Mouse (Mus musculus) E14TG2a.4 (cell line): ENCODE measurements at regions not wholly inside any gene's neighbourhood (a gene's known extent, or its start where the extent isn't known, plus 50 kb on each side); places are given as distances from the start of the nearest gene placed in this dataset.

Experiments used
- CTCF ChIP-seq: conservative IDR thresholded peaks from 2 replicates; pipeline ENCODE4 v1.5.1; 2014; ENCODE audit warnings: low read length
- NANOG ChIP-seq: IDR thresholded peaks from 2 replicates; pipeline ENCODE4 v1.6.1; 2014; ENCODE audit warnings: borderline replicate concordance, low read length, mixed read lengths

- TF ChIP-seq CTCF: no peak
- TF ChIP-seq NANOG: no peak
Observed at GRCm38 (mm10) chr8:87049196-87049595, 164.1 kb upstream of the N4bp1 start.
